Mouse (Mus musculus): ENCODE results near the gene Nup155. TPM values are rescaled to one million over a fixed set of nuclear protein-coding genes. Genes with fewer than 3 reads are reported as not detected.
"Not testable (repeated sequence)": the region's sequence is repeated elsewhere in the genome, so short reads cannot be mapped to it uniquely, and the experiment has no call there.

Gene Nup155
- total RNA-seq (2022), result 1 to 10 TPM; 8.5 to 9.0 (median 8.8) TPM

DNA sequence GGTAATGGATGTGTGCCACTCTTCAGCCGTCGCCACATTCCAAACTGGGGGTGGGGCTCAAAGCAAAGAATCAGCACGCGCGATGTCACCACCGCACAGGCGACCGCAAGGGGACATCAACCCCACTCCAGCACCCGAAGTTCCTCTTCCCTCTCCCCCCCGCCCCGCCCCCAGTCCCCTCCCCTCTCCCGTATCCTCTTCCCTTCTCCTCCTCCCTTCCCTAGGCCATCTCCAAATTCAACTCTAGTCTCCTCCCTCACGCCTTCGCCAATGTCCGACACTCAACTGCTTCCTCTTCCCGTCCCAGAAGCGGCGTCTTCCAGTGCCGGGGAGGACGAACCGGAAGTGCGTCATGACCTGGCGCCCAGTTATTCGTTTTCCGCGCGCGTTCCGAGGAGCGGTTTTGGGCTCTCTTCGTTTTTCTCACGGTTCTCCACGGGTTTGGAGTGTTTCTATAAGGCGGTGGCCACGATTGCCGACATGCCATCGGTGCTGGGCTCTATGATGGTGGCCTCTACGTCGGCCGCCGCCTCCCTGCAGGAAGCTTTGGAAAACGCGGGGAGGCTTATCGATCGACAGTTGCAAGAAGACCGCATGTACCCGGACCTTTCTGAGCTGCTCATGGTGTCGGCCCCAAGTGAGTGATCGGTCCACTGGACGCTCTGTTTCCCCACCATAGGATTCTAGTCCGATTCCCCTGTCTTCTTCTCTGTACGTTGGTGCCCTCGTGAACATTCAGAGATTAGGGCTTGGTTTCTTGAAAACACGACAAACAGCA is at the start of gene Nup155:
Nup155 (plus strand) TSS at position 308 of the 778 bp plus-strand sequence.
- peak; percentile 81 to 85 for DNase-seq (ENCODE audit: low spot score in 2 of 2)

GRCm38 (mm10) chr15:8065221-8065620 is 43.9 kb upstream of the Nup155 start:
- DNase-seq (ENCODE audit: low spot score in 2 of 2), result no peak

DNA sequence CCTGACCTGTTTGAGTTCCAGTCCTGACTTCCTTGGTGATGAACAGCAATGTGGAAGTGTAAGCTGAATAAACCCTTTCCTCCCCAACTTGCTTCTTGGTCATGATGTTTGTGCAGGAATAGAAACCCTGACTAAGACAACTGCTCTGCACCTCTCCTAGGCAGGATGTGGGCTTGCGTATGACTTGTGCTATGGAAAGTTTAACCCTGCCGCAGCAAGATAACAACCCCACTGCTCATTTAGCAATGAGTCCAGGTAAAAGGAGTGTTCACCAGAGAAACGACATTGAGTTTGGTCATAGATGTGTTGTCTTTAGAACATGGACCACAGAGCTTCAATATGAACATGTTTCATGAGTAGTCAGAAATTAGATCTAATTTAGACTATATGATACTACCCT is 35.9 kb upstream of the Nup155 start:
- not testable (repeated sequence) for DNase-seq (ENCODE audit: low spot score in 2 of 2)

- DNase-seq (ENCODE audit: low spot score in 2 of 2), result no peak
Observed at GRCm38 (mm10) chr15:8082139-8082538, 26.9 kb upstream of the Nup155 start.

- no peak for DNase-seq (ENCODE audit: low spot score in 2 of 2)
Observed at GRCm38 (mm10) chr15:8087293-8087692, 21.8 kb upstream of the Nup155 start.

DNA sequence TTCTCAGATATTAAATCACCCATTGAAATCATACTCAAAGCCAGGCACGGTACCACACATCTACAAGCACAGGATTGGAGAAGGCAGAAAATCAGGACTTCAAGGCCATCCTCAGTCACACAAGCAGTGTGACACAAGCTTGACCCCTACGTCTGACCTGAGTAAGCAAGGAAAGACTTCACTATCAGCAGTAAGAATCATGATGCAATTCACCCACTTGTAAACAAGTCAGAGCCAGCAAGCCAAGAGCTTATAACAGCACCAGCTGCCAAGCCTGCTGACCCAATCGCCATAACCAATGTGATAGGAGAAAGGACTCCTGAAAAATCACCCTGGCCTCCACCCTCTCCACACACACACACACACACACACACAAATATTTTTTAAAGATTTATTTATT is 20.4 kb upstream of the Nup155 start:
- DNase-seq (ENCODE audit: low spot score in 2 of 2), result no peak

- no peak for DNase-seq (ENCODE audit: low spot score in 2 of 2)
Observed at GRCm38 (mm10) chr15:8090685-8091084, 18.4 kb upstream of the Nup155 start.

GRCm38 (mm10) chr15:8092668-8093067 is 16.4 kb upstream of the Nup155 start:
- not testable (repeated sequence) for DNase-seq (ENCODE audit: low spot score in 2 of 2)

GRCm38 (mm10) chr15:8097853-8098252 is 11.2 kb upstream of the Nup155 start:
- DNase-seq (ENCODE audit: low spot score in 2 of 2), result peak in 1 of 2 experiments; percentile 8

- peak; percentile 92 to 93 for DNase-seq (ENCODE audit: low spot score in 2 of 2)
Observed at GRCm38 (mm10) chr15:8098774-8099749, 10.0 kb upstream of the Nup155 start, which contains the start of gene Wdr70. TSS of gene Wdr70 (minus strand) at chr15:8099209.

DNA sequence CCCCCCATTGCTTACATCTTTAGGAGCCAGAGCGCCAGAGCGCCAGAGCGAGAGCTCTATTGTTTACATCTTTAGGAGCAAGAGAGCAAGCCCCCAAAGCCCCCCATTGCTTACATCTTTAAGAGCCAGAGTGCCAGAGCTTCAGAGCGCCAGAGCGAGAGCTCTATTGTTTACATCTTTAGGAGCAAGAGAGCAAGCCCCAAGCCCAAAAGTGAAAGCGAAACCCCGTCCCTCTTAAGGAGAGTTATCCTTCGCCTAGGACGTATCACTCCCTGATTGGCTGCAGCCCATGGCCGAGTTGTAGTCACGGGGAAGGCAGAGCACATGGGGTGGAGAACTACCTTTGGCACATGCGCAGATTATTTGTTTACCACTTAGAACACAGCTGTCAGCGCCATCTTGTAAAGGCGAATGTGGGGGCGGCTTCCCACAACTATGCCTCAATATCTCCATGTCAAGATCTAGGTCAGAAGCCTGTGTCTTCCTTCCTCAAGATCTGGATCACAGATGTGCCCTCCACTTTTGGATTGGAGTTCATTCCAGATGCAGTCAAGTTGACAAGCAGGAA is 7.0 kb upstream of the Nup155 start:
- not testable (repeated sequence) for DNase-seq (ENCODE audit: low spot score in 2 of 2)

DNA sequence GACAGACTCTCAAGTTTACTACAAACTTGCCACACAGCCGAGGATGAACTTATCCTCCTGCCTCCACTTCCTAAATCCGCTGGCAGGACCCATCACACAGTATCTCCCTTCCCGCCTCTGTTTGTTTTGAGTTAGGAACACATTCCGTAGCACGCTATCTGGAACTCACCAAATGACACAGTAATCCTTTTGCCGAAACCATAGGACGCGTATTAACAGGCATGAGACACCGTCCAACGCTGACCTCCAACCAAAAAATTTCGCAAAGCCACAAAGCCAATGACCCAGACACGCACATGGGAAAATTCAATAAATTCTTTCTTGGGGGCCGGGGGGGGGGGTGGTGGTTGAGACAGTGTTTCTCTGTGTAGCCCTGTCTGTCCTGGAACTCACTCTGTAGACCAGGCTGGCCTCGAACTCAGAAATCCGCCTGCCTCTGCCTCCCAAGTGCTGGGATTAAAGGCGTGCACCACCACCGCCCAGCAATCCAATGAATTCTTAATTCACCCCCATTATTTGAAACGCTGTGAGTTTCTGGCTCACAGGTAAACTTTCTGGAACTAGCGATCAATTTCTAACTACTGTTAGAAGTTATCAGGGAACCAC is 610 bp upstream of the Nup155 start:
- DNase-seq (ENCODE audit: low spot score in 2 of 2), result no peak

DNA sequence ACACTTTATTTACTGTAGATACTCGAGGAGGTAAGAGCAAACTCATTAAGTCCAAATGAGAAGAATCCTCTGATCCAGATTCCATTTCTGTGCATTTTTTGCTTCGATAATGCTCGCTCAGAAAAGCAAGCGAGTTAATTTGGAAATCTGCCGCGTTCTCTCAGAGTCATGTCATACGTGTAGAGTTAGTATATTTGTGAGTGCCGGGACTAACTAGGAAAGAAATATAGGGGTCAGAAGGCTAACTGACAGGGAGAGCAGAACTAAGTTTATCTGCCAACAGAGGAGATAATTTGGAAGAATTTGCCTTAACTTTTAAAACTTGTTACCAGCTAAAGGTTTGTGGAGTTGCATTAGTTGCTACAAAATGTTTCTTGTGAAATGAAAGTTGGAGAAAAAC is 709 bp downstream of the Nup155 start:
- DNase-seq (ENCODE audit: low spot score in 2 of 2), result no peak

- DNase-seq (ENCODE audit: low spot score in 2 of 2), result no peak
Observed at GRCm38 (mm10) chr15:8129281-8129680, 20.2 kb downstream of the Nup155 start.

DNA sequence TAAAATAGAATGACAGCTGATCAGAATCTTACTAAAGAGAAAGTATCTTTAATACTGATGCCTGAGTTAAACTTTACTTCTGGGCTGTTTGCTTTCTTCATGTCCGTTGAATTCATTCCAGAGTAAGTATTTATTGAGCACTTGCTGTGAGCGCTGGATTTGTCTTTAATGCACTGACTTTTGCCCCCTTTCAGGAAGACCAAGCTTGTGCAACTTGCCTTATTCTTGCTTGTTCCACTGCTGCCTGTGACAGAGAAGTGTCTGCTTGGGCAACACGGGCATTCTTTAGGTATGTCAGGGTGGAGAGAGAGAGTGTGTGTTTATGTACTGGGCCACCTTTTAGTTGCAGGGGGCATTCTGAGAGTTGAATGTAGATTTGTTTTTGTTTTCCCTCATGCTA is 22.2 kb downstream of the Nup155 start:
- no peak for DNase-seq (ENCODE audit: low spot score in 2 of 2)

DNA sequence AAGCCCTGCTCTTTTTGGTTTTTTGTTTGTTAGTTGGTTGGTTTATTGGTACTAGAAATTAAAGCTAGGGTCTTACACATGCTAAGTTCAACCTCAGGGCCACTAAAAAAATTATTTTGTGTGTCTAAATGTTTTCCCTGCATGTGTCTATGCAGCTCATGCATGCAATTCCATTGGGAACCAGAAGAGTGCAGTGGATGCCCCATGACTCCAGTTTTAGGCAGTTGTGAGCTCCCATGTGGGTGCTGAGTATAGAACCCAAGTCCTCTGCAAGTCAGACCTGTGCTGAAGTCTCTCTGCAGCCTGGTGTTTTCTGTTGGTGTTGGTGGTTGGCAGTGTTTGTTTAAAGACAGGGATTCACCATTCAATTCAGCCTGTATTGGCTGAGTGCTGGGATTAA is 22.7 kb downstream of the Nup155 start:
- no peak for DNase-seq (ENCODE audit: low spot score in 2 of 2)

GRCm38 (mm10) chr15:8135606-8136005 is 26.5 kb downstream of the Nup155 start:
- no peak for DNase-seq (ENCODE audit: low spot score in 2 of 2)

- no peak for DNase-seq (ENCODE audit: low spot score in 2 of 2)
Observed at GRCm38 (mm10) chr15:8161841-8162240, 52.8 kb downstream of the Nup155 start.

DNA sequence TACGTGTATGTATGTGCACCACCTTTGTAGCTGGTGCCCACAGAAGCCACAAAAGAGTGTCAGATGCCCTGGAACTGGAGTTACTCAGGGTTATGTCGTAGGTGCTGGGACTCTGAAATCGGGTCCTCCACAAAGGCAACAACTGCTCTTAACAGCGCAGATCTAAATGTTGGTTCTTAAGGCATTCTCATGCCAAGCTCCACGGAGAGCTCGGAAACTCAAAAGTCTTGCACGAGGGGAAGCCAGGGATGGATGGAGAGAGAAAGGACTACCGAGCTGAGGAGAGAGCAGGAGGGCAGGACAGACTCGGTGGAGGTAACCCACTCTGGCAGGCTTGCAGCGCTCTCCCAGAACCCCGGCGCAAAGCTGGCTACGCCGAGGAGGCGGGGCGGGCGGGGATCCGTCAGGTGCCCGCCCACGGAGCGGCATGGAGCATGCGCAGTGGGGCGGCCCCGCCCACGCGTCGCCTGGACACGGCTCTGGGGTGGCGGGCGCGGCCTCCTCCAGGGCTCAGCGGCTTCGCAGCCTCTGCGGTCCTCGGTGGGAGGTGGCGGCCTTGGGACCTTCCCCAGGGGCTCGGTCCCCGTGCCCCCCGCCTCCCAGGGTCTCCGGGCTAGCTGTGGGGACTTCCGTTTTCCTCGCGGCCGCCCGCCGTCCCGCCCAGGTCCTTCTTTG is 59.7 kb downstream of the Nup155 start, which contains the start of gene Cplane1:
Cplane1 (plus strand) TSS at position 516 of the 675 bp plus-strand sequence.
- DNase-seq (ENCODE audit: low spot score in 2 of 2), result peak; percentile 87 to 88

GRCm38 (mm10) chr15:8169266-8169746 is 60.2 kb downstream of the Nup155 start:
- no peak for DNase-seq (ENCODE audit: low spot score in 2 of 2)

Measured in gastrocnemius, adult 8-10 months (tissue).